Mouse (Mus musculus): ENCODE data around the gene Hmx3.

DNA sequence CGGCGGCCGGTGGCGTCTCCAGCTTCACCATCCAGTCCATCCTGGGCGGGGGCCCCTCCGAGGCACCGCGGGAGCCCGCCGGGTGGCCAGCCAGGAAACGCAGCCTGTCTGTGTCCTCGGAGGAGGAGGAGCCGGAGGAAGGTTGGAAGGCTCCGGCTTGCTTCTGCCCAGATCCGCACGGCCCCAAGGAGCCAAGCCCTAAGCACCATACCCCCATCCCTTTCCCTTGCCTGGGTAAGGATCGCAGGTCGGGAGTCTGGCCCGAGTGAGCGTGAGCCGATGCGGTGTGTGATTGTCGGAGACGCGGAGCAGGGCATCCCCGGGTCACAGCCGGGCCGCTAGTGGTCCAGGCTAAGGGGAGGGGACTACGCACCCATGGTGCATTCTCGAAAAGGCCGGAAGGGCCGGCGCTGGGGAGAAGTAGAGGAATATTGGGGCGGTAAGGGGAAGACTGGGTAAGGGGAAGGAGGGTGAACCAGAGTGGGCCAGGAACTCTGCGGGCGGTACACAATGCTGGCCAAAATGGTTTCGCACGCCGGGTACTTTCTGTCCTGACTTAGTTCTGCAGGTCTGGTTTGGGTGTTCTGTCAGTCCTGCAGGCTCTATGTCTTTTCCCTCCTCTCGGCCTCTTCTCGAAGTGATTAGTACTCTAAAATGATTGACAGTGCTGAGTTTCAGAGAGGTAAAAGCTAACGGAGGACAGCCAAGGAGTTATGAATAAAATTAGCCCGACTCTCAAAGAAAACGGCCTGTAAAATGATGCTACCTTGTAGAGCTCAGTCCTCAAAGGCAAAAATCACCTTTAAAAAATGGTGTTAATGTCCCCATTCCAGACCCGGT lies 11.9 kb downstream of the Hmx3 start:
- TF ChIP-seq CTCF (conservative IDR thresholded peaks at IDR 0.05; ENCODE audit: insufficient read depth, insufficient read length, low read depth, low read length) (no peak), POLR2A (IDR thresholded peaks at IDR 0.05; ENCODE audit: low read depth, low read length) (no peak)

Measured in kidney, adult 2 months (tissue).